Mouse (Mus musculus) lung, postnatal 0 days (tissue): ENCODE measurements around the gene Shc1.

ENCODE experiments used
- CTCF ChIP-seq: IDR thresholded peaks from 2 replicates; pipeline ENCODE4 v1.5.1; 2016; ENCODE audit warnings: antibody characterized with exemption, mild to moderate bottlenecking
- EP300 ChIP-seq: IDR thresholded peaks from 2 replicates; pipeline ENCODE4 v1.6.1; 2016; ENCODE audit warnings: antibody characterized with exemption, mild to moderate bottlenecking, control low read depth

- TF ChIP-seq CTCF (no peak), EP300 (no peak)
Observed at GRCm38 (mm10) chr3:89434532-89434931, 16.3 kb downstream of the Shc1 start.
